In the genomic region with DNA sequence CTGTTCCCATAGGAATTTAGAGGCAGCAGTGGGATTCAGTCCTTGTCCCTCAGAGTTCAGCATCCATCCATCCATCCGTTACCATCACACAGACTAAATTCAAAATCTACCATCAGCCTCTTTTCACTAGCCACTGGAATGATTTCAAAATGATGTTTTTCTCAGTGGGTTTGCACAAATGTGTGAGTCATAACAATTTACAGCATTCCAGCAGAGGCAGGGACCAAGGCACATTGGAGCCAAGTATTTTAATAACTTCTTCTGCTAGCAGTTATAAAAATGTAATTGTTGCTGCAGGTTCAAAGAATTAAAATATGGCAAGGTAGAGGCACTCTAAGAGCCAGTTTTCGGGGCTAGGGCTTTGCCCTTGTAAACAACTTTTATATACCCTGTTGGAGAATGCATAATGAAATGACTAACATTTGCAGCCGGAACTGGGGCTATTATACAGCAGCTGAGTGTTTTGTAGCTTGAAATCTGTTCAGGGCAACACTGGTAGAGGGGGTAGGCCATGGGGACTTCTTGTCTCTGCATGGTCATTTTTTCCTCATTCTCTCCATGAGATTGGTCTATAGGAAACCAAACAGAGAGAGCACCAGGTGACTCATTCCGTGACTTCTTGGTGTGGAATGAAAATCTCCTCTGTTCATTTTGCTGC, we compare ENCODE assay signal across 16 mouse cellular contexts.
"Had no signal": no experiment of that assay in that cellular context is flagged by ENCODE, and none has a peak within 500 bp of the region (broad histone marks: within the 10 kb centered on the region; RNA-seq: fewer than 3 reads in every experiment).

No protein-coding gene starts in this region.

- H3K4me2 ChIP-seq: neural tube, embryonic 12.5 days had no signal

- H3K36me3 ChIP-seq: midbrain, embryonic 10.5 days; neural tube, embryonic 12.5 days had no signal

- ATAC-seq: lung, postnatal 0 days had no signal

- H3K9me3 ChIP-seq: midbrain, embryonic 10.5 days; neural tube, embryonic 12.5 days had no signal

- H3K9ac ChIP-seq: liver, embryonic 14.5 days; neural tube, embryonic 12.5 days had no signal

- DNase-seq: kidney, adult 18-20 months; kidney, postnatal 10 days; kidney, postnatal 4 days; layer of hippocampus, postnatal 36 days; left cerebral cortex, postnatal 4 days; lung, adult 2 months; lung, postnatal 4 days; midbrain, embryonic 14.5 days; retina, postnatal 1 day; right cerebral cortex, postnatal 14 days; thymus, postnatal 4 days had no signal

- H3K27ac ChIP-seq: liver, embryonic 14.5 days; midbrain, embryonic 10.5 days; neural tube, embryonic 12.5 days had no signal

- H3K4me1 ChIP-seq: midbrain, embryonic 10.5 days; neural tube, embryonic 12.5 days had no signal

- H3K4me3 ChIP-seq: midbrain, embryonic 10.5 days; myocyte; neural tube, embryonic 12.5 days had no signal

- H3K27me3 ChIP-seq: neural tube, embryonic 12.5 days had no signal
